Mouse (Mus musculus): ENCODE data around the gene Tmem236.

Gene Tmem236

GRCm38 (mm10) chr2:14174334-14174733 is at the start of gene Tmem236:
Gene Tmem236, plus strand, starts transcription at chr2:14174523.
- DNase-seq (ENCODE audit: low spot score in 2 of 2), result no peak

- DNase-seq (ENCODE audit: low spot score in 2 of 2), result no peak
Observed at GRCm38 (mm10) chr2:14126387-14126786, 47.9 kb upstream of the Tmem236 start.

GRCm38 (mm10) chr2:14127629-14128028 is 46.7 kb upstream of the Tmem236 start:
- no peak for DNase-seq (ENCODE audit: low spot score in 2 of 2)

GRCm38 (mm10) chr2:14130641-14131339 is 43.5 kb upstream of the Tmem236 start:
- DNase-seq (ENCODE audit: low spot score in 2 of 2), result no peak

GRCm38 (mm10) chr2:14132468-14133326 is 41.6 kb upstream of the Tmem236 start:
- DNase-seq (ENCODE audit: low spot score in 2 of 2), result no peak

GRCm38 (mm10) chr2:14136906-14137305 is 37.4 kb upstream of the Tmem236 start:
- no peak for DNase-seq (ENCODE audit: low spot score in 2 of 2)

GRCm38 (mm10) chr2:14139590-14139989 is 34.7 kb upstream of the Tmem236 start:
- DNase-seq (ENCODE audit: low spot score in 2 of 2), result no peak

GRCm38 (mm10) chr2:14140044-14140443 is 34.3 kb upstream of the Tmem236 start:
- DNase-seq (ENCODE audit: low spot score in 2 of 2), result no peak

- DNase-seq (ENCODE audit: low spot score in 2 of 2), result no peak
Observed at GRCm38 (mm10) chr2:14145311-14145710, 29.0 kb upstream of the Tmem236 start.

GRCm38 (mm10) chr2:14146913-14147312 is 27.4 kb upstream of the Tmem236 start:
- no peak for DNase-seq (ENCODE audit: low spot score in 2 of 2)

- no peak for DNase-seq (ENCODE audit: low spot score in 2 of 2)
Observed at GRCm38 (mm10) chr2:14150829-14151228, 23.5 kb upstream of the Tmem236 start.

- DNase-seq (ENCODE audit: low spot score in 2 of 2), result no peak
Observed at GRCm38 (mm10) chr2:14151854-14152253, 22.5 kb upstream of the Tmem236 start.

- no peak for DNase-seq (ENCODE audit: low spot score in 2 of 2)
Observed at GRCm38 (mm10) chr2:14159047-14159446, 15.3 kb upstream of the Tmem236 start.

- no peak for DNase-seq (ENCODE audit: low spot score in 2 of 2)
Observed at GRCm38 (mm10) chr2:14159756-14160155, 14.6 kb upstream of the Tmem236 start.

- no peak for DNase-seq (ENCODE audit: low spot score in 2 of 2)
Observed at GRCm38 (mm10) chr2:14164459-14165030, 9.8 kb upstream of the Tmem236 start.

GRCm38 (mm10) chr2:14165066-14165465 is 9.3 kb upstream of the Tmem236 start:
- no peak for DNase-seq (ENCODE audit: low spot score in 2 of 2)

- DNase-seq (ENCODE audit: low spot score in 2 of 2), result no peak
Observed at GRCm38 (mm10) chr2:14165618-14166344, 8.5 kb upstream of the Tmem236 start.

GRCm38 (mm10) chr2:14167721-14168120 is 6.6 kb upstream of the Tmem236 start:
- no peak for DNase-seq (ENCODE audit: low spot score in 2 of 2)

GRCm38 (mm10) chr2:14176460-14177193 is 2.3 kb downstream of the Tmem236 start:
- DNase-seq (ENCODE audit: low spot score in 2 of 2), result no peak

- no peak for DNase-seq (ENCODE audit: low spot score in 2 of 2)
Observed at GRCm38 (mm10) chr2:14184375-14184774, 10.1 kb downstream of the Tmem236 start.

GRCm38 (mm10) chr2:14190684-14191083 is 16.4 kb downstream of the Tmem236 start:
- no peak for DNase-seq (ENCODE audit: low spot score in 2 of 2)
